Mouse (Mus musculus) ES-E14 (cell line): ENCODE results near the gene Gmcl1.

Experiments used
- CHD2 ChIP-seq: IDR thresholded peaks from 2 replicates; pipeline ENCODE4 v1.6.1; 2014; ENCODE audit warnings: mild to moderate bottlenecking, low read depth, low read length, inconsistent platforms
- HCFC1 ChIP-seq: IDR thresholded peaks from 2 replicates; pipeline ENCODE4 v1.6.1; 2012; ENCODE audit warnings: low read length, inconsistent platforms, borderline replicate concordance; ENCODE audit not compliant: insufficient read depth
- MAFK ChIP-seq: IDR thresholded peaks from 2 replicates; pipeline ENCODE4 v1.6.1; 2014; ENCODE audit warnings: mild to moderate bottlenecking, low read depth, low read length, inconsistent platforms; ENCODE audit not compliant: insufficient read depth
- ZC3H11A ChIP-seq: IDR thresholded peaks from 2 replicates; pipeline ENCODE4 v1.6.1; 2012; ENCODE audit warnings: low read depth, mild to moderate bottlenecking, inconsistent platforms, low read length, borderline replicate concordance

- TF ChIP-seq CHD2 (no peak), MAFK (no peak), HCFC1 (no peak), ZC3H11A (no peak)
These were observed 658 bp downstream of the Gmcl1 start for GRCm38 (mm10) chr6:86732276-86733173.
